Mouse (Mus musculus): ENCODE measurements around the gene Wdr26. TPM values are rescaled to one million over a fixed set of nuclear protein-coding genes. Genes with fewer than 3 reads are reported as not detected.

Gene Wdr26
- polyA plus RNA-seq, 1 experiment from 2014 or later = 33.7 TPM

GRCm38 (mm10) chr1:181214296-181215035, 2.7 kb upstream of the Wdr26 start:
- no peaks in the 10 kb centered on the region for H3K9me3 ChIP-seq (replicated peaks; ENCODE audit: control insufficient read depth, low read length, poor library complexity, severe bottlenecking)
- ATAC-seq = no peak
- WGBS = 88% methylated on average over 8 of the region's 8 CpGs

GRCm38 (mm10) chr1:181211403-181211919, 340 bp downstream of the Wdr26 start:
- ATAC-seq = peak; percentile 52
- Histone ChIP-seq H3K4me2 (ENCODE audit: low read length) (peak overlapping the region; percentile 82), H3K9me3 (replicated peaks; ENCODE audit: control insufficient read depth, low read length, poor library complexity, severe bottlenecking) (no peaks in the 10 kb centered on the region), H3K27me3 (ENCODE audit: control insufficient read depth, insufficient read depth, low read depth, low read length) (no peaks in the 10 kb centered on the region), H3K4me1 (ENCODE audit: control insufficient read depth, insufficient read depth, low read length) (peaks cover 24% of the 10 kb centered on the region), H3K36me3 (ENCODE audit: control insufficient read depth, insufficient read depth, low read length) (0 out of 2 replicates have a peak, but pooled peaks cover 4% of the 10 kb centered on the region), H3K9ac (ENCODE audit: low read depth, low read length) (peak overlapping the region; percentile 97), H3K27ac (ENCODE audit: low read length) (peak overlapping the region; percentile 86), H3K4me3 (ENCODE audit: low read depth, low read length) (peak overlapping the region; percentile 97)
- WGBS = 0% methylated on average over 3 of the region's 72 CpGs

More at GRCm38 (mm10) chr1:181214296-181215035, 2.7 kb upstream of the Wdr26 start:
- no peak overlapping the region for H3K4me2 ChIP-seq (ENCODE audit: low read length)
- no peak overlapping the region for H3K9ac ChIP-seq (ENCODE audit: low read depth, low read length)
- no peaks in the 10 kb centered on the region for H3K27me3 ChIP-seq (ENCODE audit: control insufficient read depth, insufficient read depth, low read depth, low read length)
- H3K36me3 ChIP-seq (ENCODE audit: control insufficient read depth, insufficient read depth, low read length) = no peaks in the 10 kb centered on the region
- H3K4me3 ChIP-seq (ENCODE audit: low read depth, low read length) = no peak overlapping the region
- no peak overlapping the region for H3K27ac ChIP-seq (ENCODE audit: low read length)
- H3K4me1 ChIP-seq (ENCODE audit: control insufficient read depth, insufficient read depth, low read length) = peaks cover 20% of the 10 kb centered on the region

GRCm38 (mm10) chr1:181210601-181211402, 999 bp downstream of the Wdr26 start:
- peaks cover 24% of the 10 kb centered on the region for H3K4me1 ChIP-seq (ENCODE audit: control insufficient read depth, insufficient read depth, low read length)
- ATAC-seq = peak; percentile 57
- 0% methylated on average over 49 of the region's 56 CpGs for WGBS
- no peaks in the 10 kb centered on the region for H3K27me3 ChIP-seq (ENCODE audit: control insufficient read depth, insufficient read depth, low read depth, low read length)
- H3K36me3 ChIP-seq (ENCODE audit: control insufficient read depth, insufficient read depth, low read length) = 0 out of 2 replicates have a peak, but pooled peaks cover 6% of the 10 kb centered on the region
- H3K27ac ChIP-seq (ENCODE audit: low read length) = peak overlapping the region; percentile 86
- H3K9ac ChIP-seq (ENCODE audit: low read depth, low read length) = peak overlapping the region; percentile 97
- H3K9me3 ChIP-seq (replicated peaks; ENCODE audit: control insufficient read depth, low read length, poor library complexity, severe bottlenecking) = no peaks in the 10 kb centered on the region
- peak overlapping the region; percentile 97 for H3K4me3 ChIP-seq (ENCODE audit: low read depth, low read length)
- H3K4me2 ChIP-seq (ENCODE audit: low read length) = peak overlapping the region; percentile 82

GRCm38 (mm10) chr1:181210147-181210546, 1.7 kb downstream of the Wdr26 start:
- peak overlapping the region; percentile 82 for H3K4me2 ChIP-seq (ENCODE audit: low read length)
- H3K27me3 ChIP-seq (ENCODE audit: control insufficient read depth, insufficient read depth, low read depth, low read length) = no peaks in the 10 kb centered on the region
- peaks cover 24% of the 10 kb centered on the region for H3K4me1 ChIP-seq (ENCODE audit: control insufficient read depth, insufficient read depth, low read length)
- peak overlapping the region; percentile 97 for H3K9ac ChIP-seq (ENCODE audit: low read depth, low read length)
- peak overlapping the region; percentile 97 for H3K4me3 ChIP-seq (ENCODE audit: low read depth, low read length)
- H3K36me3 ChIP-seq (ENCODE audit: control insufficient read depth, insufficient read depth, low read length) = 0 out of 2 replicates have a peak, but pooled peaks cover 6% of the 10 kb centered on the region
- H3K27ac ChIP-seq (ENCODE audit: low read length) = no peak overlapping the region
- no peaks in the 10 kb centered on the region for H3K9me3 ChIP-seq (replicated peaks; ENCODE audit: control insufficient read depth, low read length, poor library complexity, severe bottlenecking)
- WGBS = 20% methylated on average over 4 of the region's 4 CpGs
- peak; percentile 2; the same call in 1 of the 2 replicates for ATAC-seq

- no peaks in the 10 kb centered on the region for H3K9me3 ChIP-seq (replicated peaks; ENCODE audit: control insufficient read depth, low read length, poor library complexity, severe bottlenecking)
Measured at GRCm38 (mm10) chr1:181199446-181199845, 12.4 kb downstream of the Wdr26 start.

GRCm38 (mm10) chr1:181188925-181189324, 22.9 kb downstream of the Wdr26 start:
- Histone ChIP-seq H3K9me3 (replicated peaks; ENCODE audit: control insufficient read depth, low read length, poor library complexity, severe bottlenecking) (no peaks in the 10 kb centered on the region), H3K9ac (ENCODE audit: low read depth, low read length) (no peak overlapping the region), H3K4me1 (ENCODE audit: control insufficient read depth, insufficient read depth, low read length) (no peaks in the 10 kb centered on the region), H3K27ac (ENCODE audit: low read length) (no peak overlapping the region), H3K36me3 (ENCODE audit: control insufficient read depth, insufficient read depth, low read length) (peaks cover 39% of the 10 kb centered on the region), H3K4me2 (ENCODE audit: low read length) (no peak overlapping the region), H3K27me3 (ENCODE audit: control insufficient read depth, insufficient read depth, low read depth, low read length) (no peaks in the 10 kb centered on the region), H3K4me3 (ENCODE audit: low read depth, low read length) (no peak overlapping the region)
- 92% methylated on average over 4 of the region's 4 CpGs for WGBS
- no peak for ATAC-seq

More at GRCm38 (mm10) chr1:181199446-181199845, 12.4 kb downstream of the Wdr26 start:
- Histone ChIP-seq H3K36me3 (ENCODE audit: control insufficient read depth, insufficient read depth, low read length) (peaks cover 28% of the 10 kb centered on the region), H3K4me1 (ENCODE audit: control insufficient read depth, insufficient read depth, low read length) (no peaks in the 10 kb centered on the region), H3K4me3 (ENCODE audit: low read depth, low read length) (no peak overlapping the region), H3K27me3 (ENCODE audit: control insufficient read depth, insufficient read depth, low read depth, low read length) (no peaks in the 10 kb centered on the region), H3K4me2 (ENCODE audit: low read length) (no peak overlapping the region), H3K27ac (ENCODE audit: low read length) (no peak overlapping the region), H3K9ac (ENCODE audit: low read depth, low read length) (no peak overlapping the region)
- 91% methylated on average over 4 of the region's 4 CpGs for WGBS
- no peak for ATAC-seq

GRCm38 (mm10) chr1:181170210-181170609, 41.6 kb downstream of the Wdr26 start:
- no peaks in the 10 kb centered on the region for H3K9me3 ChIP-seq (replicated peaks; ENCODE audit: control insufficient read depth, low read length, poor library complexity, severe bottlenecking)
- H3K27ac ChIP-seq (ENCODE audit: low read length) = no peak overlapping the region
- peaks cover 15% of the 10 kb centered on the region for H3K36me3 ChIP-seq (ENCODE audit: control insufficient read depth, insufficient read depth, low read length)
- no peak overlapping the region for H3K9ac ChIP-seq (ENCODE audit: low read depth, low read length)
- H3K4me2 ChIP-seq (ENCODE audit: low read length) = no peak overlapping the region
- H3K4me3 ChIP-seq (ENCODE audit: low read depth, low read length) = no peak overlapping the region
- no peaks in the 10 kb centered on the region for H3K27me3 ChIP-seq (ENCODE audit: control insufficient read depth, insufficient read depth, low read depth, low read length)
- no peak for ATAC-seq
- no peaks in the 10 kb centered on the region for H3K4me1 ChIP-seq (ENCODE audit: control insufficient read depth, insufficient read depth, low read length)
- 86% methylated on average over 8 of the region's 8 CpGs for WGBS

GRCm38 (mm10) chr1:181168377-181168776, 43.4 kb downstream of the Wdr26 start:
- Histone ChIP-seq H3K36me3 (ENCODE audit: control insufficient read depth, insufficient read depth, low read length) (peaks cover 24% of the 10 kb centered on the region), H3K27ac (ENCODE audit: low read length) (no peak overlapping the region), H3K27me3 (ENCODE audit: control insufficient read depth, insufficient read depth, low read depth, low read length) (no peaks in the 10 kb centered on the region), H3K9me3 (replicated peaks; ENCODE audit: control insufficient read depth, low read length, poor library complexity, severe bottlenecking) (no peaks in the 10 kb centered on the region), H3K4me1 (ENCODE audit: control insufficient read depth, insufficient read depth, low read length) (no peaks in the 10 kb centered on the region), H3K4me2 (ENCODE audit: low read length) (no peak overlapping the region), H3K4me3 (ENCODE audit: low read depth, low read length) (no peak overlapping the region), H3K9ac (ENCODE audit: low read depth, low read length) (no peak overlapping the region)
- ATAC-seq = no peak
- 87% methylated on average over 3 of the region's 3 CpGs for WGBS

All from midbrain, embryonic 16.5 days (tissue).